Mouse (Mus musculus) c-Kit-positive CD71-negative TER-119-negative erythroid progenitor cells, embryonic 14.5 days (primary cell): ENCODE measurements around the gene Tbca.

ENCODE experiments used
- DNase-seq: peaks from one replicate; pipeline ENCODE4 v3.0.0-alpha.2; 2013; ENCODE audit warnings: low read depth

Tbca gene

GRCm38 (mm10) chr13:94847870-94848269 lies 59.2 kb downstream of the Tbca start:
- no peak for DNase-seq

- DNase-seq: no peak
Observed at GRCm38 (mm10) chr13:94849351-94849750, 60.6 kb downstream of the Tbca start.

GRCm38 (mm10) chr13:94858016-94858575 lies 69.4 kb downstream of the Tbca start:
- no peak for DNase-seq

- no peak for DNase-seq
Observed at GRCm38 (mm10) chr13:94859256-94859655, 70.5 kb downstream of the Tbca start.

GRCm38 (mm10) chr13:94862491-94863230 lies 74.0 kb downstream of the Tbca start:
- no peak for DNase-seq

GRCm38 (mm10) chr13:94866906-94867305 lies 78.2 kb downstream of the Tbca start:
- no peak for DNase-seq

GRCm38 (mm10) chr13:94867772-94868171 lies 79.1 kb downstream of the Tbca start:
- no peak for DNase-seq

- DNase-seq: no peak
Observed at GRCm38 (mm10) chr13:94868478-94868950, 79.8 kb downstream of the Tbca start.

- DNase-seq: no peak
Observed at GRCm38 (mm10) chr13:94869541-94869940, 80.8 kb downstream of the Tbca start.

- DNase-seq: no peak
Observed at GRCm38 (mm10) chr13:94870071-94870460, 81.4 kb downstream of the Tbca start.

- DNase-seq: no peak
Observed at GRCm38 (mm10) chr13:94870461-94871186, 81.9 kb downstream of the Tbca start.

- DNase-seq: no peak
Observed at GRCm38 (mm10) chr13:94871806-94872320, 83.2 kb downstream of the Tbca start.

- DNase-seq: no peak
Observed at GRCm38 (mm10) chr13:94872439-94872838, 83.7 kb downstream of the Tbca start.

- no peak for DNase-seq
Observed at GRCm38 (mm10) chr13:94873111-94874038, 84.7 kb downstream of the Tbca start.

- DNase-seq: no peak
Observed at GRCm38 (mm10) chr13:94874039-94874425, 85.3 kb downstream of the Tbca start.

- no peak for DNase-seq
Observed at GRCm38 (mm10) chr13:94874656-94875395, 86.1 kb downstream of the Tbca start.

- no peak for DNase-seq
Observed at GRCm38 (mm10) chr13:94875396-94875880, 86.7 kb downstream of the Tbca start, which contains the start of gene Otp. TSS of gene Otp (plus strand) at chr13:94875602.

- DNase-seq: no peak
Observed at GRCm38 (mm10) chr13:94876286-94877210, 87.8 kb downstream of the Tbca start.

GRCm38 (mm10) chr13:94877211-94877590 lies 88.5 kb downstream of the Tbca start:
- no peak for DNase-seq
